Mouse (Mus musculus): ENCODE results near the gene Elfn1.

DNA sequence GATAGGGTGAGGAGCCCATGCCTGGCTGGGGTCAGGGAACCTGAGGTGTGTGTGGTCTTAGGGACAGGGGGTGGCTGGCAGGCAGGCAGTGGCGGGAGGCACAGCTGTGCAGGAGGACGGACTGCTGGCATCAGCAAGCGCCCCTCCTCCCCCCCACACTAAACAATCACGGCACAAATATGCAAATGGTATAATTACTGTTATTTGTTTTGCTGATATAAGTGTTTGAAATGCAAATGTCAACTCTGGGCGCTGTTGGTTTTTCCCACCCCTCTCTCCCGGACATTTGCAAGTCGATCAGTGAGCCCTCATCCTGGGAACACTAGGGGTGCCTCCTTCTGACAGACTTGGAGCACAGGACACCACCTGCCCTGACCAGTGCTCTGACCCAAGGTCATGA, 37.0 kb downstream of the Elfn1 start:
- no peak for TF ChIP-seq CTCF (IDR thresholded peaks at IDR 0.05; ENCODE audit: borderline replicate concordance, extremely low read depth, insufficient read depth, insufficient read length)
- no peak for TF ChIP-seq POLR2A (IDR thresholded peaks at IDR 0.05; ENCODE audit: borderline replicate concordance, extremely low read depth, insufficient read depth, insufficient read length, poor library complexity, severe bottlenecking)
